Mouse (Mus musculus) MEL (cell line): ENCODE measurements around the gene Hist1h2aa. TPM values are rescaled to one million over a fixed set of nuclear protein-coding genes. Genes with fewer than 3 reads are reported as not detected.

Source experiments
- DNase-seq: peaks from one replicate; pipeline ENCODE4 v3.0.0; 2011; ENCODE audit warnings: low read depth, low spot score
- H3K27ac ChIP-seq: 2 replicates; pipeline ENCODE4 v1.5.1; 2012; ENCODE audit warnings: low read depth, mild to moderate bottlenecking, control low read depth, low read length, moderate library complexity; ENCODE audit not compliant: control insufficient read depth
- H3K27me3 ChIP-seq, 2 experiments: fragments of 150-350 bp in 1 of 2; sonication (generic) in 1 of 2; 2 replicates each; pipeline ENCODE4 v1.6.1; 2012; ENCODE audit warnings: low read length in 2 of 2, mild to moderate bottlenecking in 2 of 2, improper control_type of control experiment in 1 of 2, moderate library complexity in 1 of 2; ENCODE audit not compliant: insufficient read depth in 2 of 2, control insufficient read depth in 1 of 2
- H3K36me3 ChIP-seq, 2 experiments: 2 replicates each; pipeline ENCODE4 v1.6.1; 2012 to 2014; ENCODE audit warnings: low read length in 2 of 2, improper control_type of control experiment in 1 of 2, inconsistent platforms in 1 of 2, mild to moderate bottlenecking in 1 of 2; ENCODE audit not compliant: insufficient read depth in 2 of 2, control insufficient read depth in 1 of 2
- H3K4me1 ChIP-seq, 2 experiments: fragments of 150-350 bp in 1 of 2; sonication (generic) in 1 of 2; 2 replicates each; pipeline ENCODE4 v1.6.1; 2012; ENCODE audit warnings: low read length in 2 of 2, improper control_type of control experiment in 1 of 2, mild to moderate bottlenecking in 1 of 2; ENCODE audit not compliant: insufficient read depth in 2 of 2, control insufficient read depth in 1 of 2
- H3K4me3 ChIP-seq, 2 experiments: fragments of 150-350 bp in 1 of 2; sonication (generic) in 1 of 2; 2 replicates each; pipeline ENCODE4 v1.5.1; 2012; ENCODE audit warnings: low read depth in 2 of 2, low read length in 2 of 2, mild to moderate bottlenecking in 2 of 2, moderate library complexity in 2 of 2, control low read depth in 1 of 2, improper control_type of control experiment in 1 of 2; ENCODE audit not compliant: control insufficient read depth in 1 of 2, insufficient read depth in 1 of 2
- H3K79me2 ChIP-seq: 2 replicates; pipeline ENCODE4 v1.6.1; 2012; ENCODE audit warnings: mild to moderate bottlenecking, low read length, moderate library complexity; ENCODE audit not compliant: control insufficient read depth, poor library complexity, insufficient read depth
- H3K9ac ChIP-seq: 2 replicates; pipeline ENCODE4 v1.6.1; 2012; ENCODE audit warnings: low read depth, mild to moderate bottlenecking, control low read depth, low read length, moderate library complexity; ENCODE audit not compliant: control insufficient read depth, poor library complexity, severe bottlenecking
- H3K9me3 ChIP-seq: fragments of 150-350 bp; sonication (generic); replicated peaks from 2 replicates; pipeline ENCODE4 v1.6.1; 2012; ENCODE audit warnings: mild to moderate bottlenecking, low read length, improper control_type of control experiment, moderate library complexity; ENCODE audit not compliant: insufficient read depth
- CHD1 ChIP-seq: IDR thresholded peaks from 2 replicates; pipeline ENCODE4 v1.6.1; 2012; ENCODE audit warnings: low read depth, mild to moderate bottlenecking, inconsistent platforms, low read length, improper control_type of control experiment
- CTCF ChIP-seq, 3 experiments: IDR thresholded peaks in 2 of 3; conservative IDR thresholded peaks in 1 of 3; 2 replicates each; pipeline ENCODE4 v1.5.1; 2011 to 2012; ENCODE audit warnings: low read length in 3 of 3, low read depth in 2 of 3, mild to moderate bottlenecking in 2 of 3, improper control_type of control experiment in 1 of 3, inconsistent platforms in 1 of 3, mixed read lengths in 1 of 3, moderate library complexity in 1 of 3; ENCODE audit not compliant: control insufficient read depth in 1 of 3, insufficient read depth in 1 of 3, poor library complexity in 1 of 3, severe bottlenecking in 1 of 3
- E2F4 ChIP-seq: IDR thresholded peaks from 2 replicates; pipeline ENCODE4 v1.6.1; 2011; ENCODE audit warnings: low read depth, low read length, improper control_type of control experiment, borderline replicate concordance
- ELF1 ChIP-seq: IDR thresholded peaks from 2 replicates; pipeline ENCODE4 v1.6.1; 2014; ENCODE audit warnings: low read depth, mild to moderate bottlenecking, inconsistent platforms, low read length, improper control_type of control experiment, moderate library complexity
- ETS1 ChIP-seq: IDR thresholded peaks from 2 replicates; pipeline ENCODE4 v1.6.1; 2012; ENCODE audit warnings: low read depth, mild to moderate bottlenecking, inconsistent platforms, low read length, improper control_type of control experiment, moderate library complexity
- GATA1 ChIP-seq: IDR thresholded peaks from 2 replicates; pipeline ENCODE4 v1.6.1; 2011; ENCODE audit warnings: low read depth, low read length, improper control_type of control experiment
- JUND ChIP-seq: IDR thresholded peaks from 2 replicates; pipeline ENCODE4 v1.6.1; 2011; ENCODE audit warnings: low read depth, mild to moderate bottlenecking, improper control_type of control experiment, low read length
- KAT2A ChIP-seq: conservative IDR thresholded peaks from 2 replicates; pipeline ENCODE4 v1.6.1; 2012; ENCODE audit warnings: low read depth, low read length, improper control_type of control experiment, inconsistent platforms
- MAFK ChIP-seq: IDR thresholded peaks from 2 replicates; pipeline ENCODE4 v1.6.1; 2011; ENCODE audit warnings: low read depth, mild to moderate bottlenecking, low read length, improper control_type of control experiment, borderline replicate concordance
- MAX ChIP-seq: IDR thresholded peaks from 2 replicates; pipeline ENCODE4 v1.6.1; 2011; ENCODE audit warnings: low read length, improper control_type of control experiment
- MEF2A ChIP-seq: IDR thresholded peaks from 2 replicates; pipeline ENCODE4 v1.6.1; 2014; ENCODE audit warnings: low read depth, mild to moderate bottlenecking, inconsistent platforms, low read length, improper control_type of control experiment; ENCODE audit not compliant: poor library complexity, insufficient replicate concordance, severe bottlenecking; ENCODE audit errors: extremely low read depth
- NELFE ChIP-seq: IDR thresholded peaks from 2 replicates; pipeline ENCODE4 v1.6.1; 2011; ENCODE audit warnings: low read depth, low read length, improper control_type of control experiment
- NRF1 ChIP-seq: IDR thresholded peaks from 2 replicates; pipeline ENCODE4 v1.6.1; 2014; ENCODE audit warnings: low read depth, mild to moderate bottlenecking, inconsistent platforms, low read length, improper control_type of control experiment, moderate library complexity; ENCODE audit not compliant: poor library complexity, insufficient read depth, severe bottlenecking
- POLR2A ChIP-seq, 2 experiments: IDR thresholded peaks; 2 replicates each; pipeline ENCODE4 v1.6.1; 2011 to 2012; ENCODE audit warnings: low read length in 2 of 2, mild to moderate bottlenecking in 2 of 2, control low read depth in 1 of 2, improper control_type of control experiment in 1 of 2, low read depth in 1 of 2, moderate library complexity in 1 of 2; ENCODE audit not compliant: control insufficient read depth in 1 of 2, insufficient read depth in 1 of 2, poor library complexity in 1 of 2
- RAD21 ChIP-seq: IDR thresholded peaks from 2 replicates; pipeline ENCODE4 v1.6.1; 2011; ENCODE audit warnings: mild to moderate bottlenecking, low read depth, low read length, improper control_type of control experiment
- TAL1 ChIP-seq: IDR thresholded peaks from 2 replicates; pipeline ENCODE4 v1.6.1; 2012; ENCODE audit warnings: mild to moderate bottlenecking, inconsistent platforms, low read length, moderate library complexity, mixed read lengths
- TBP ChIP-seq: IDR thresholded peaks from 2 replicates; pipeline ENCODE4 v1.8.0; 2011; ENCODE audit warnings: low read depth, low read length, improper control_type of control experiment
- UBTF ChIP-seq: IDR thresholded peaks from 2 replicates; pipeline ENCODE4 v1.6.1; 2012; ENCODE audit warnings: low read depth, mild to moderate bottlenecking, inconsistent platforms, low read length, improper control_type of control experiment, moderate library complexity, borderline replicate concordance; ENCODE audit not compliant: insufficient read depth
- ZNF384 ChIP-seq: IDR thresholded peaks from 2 replicates; pipeline ENCODE4 v1.6.1; 2012; ENCODE audit warnings: low read depth, mild to moderate bottlenecking, inconsistent platforms, low read length, improper control_type of control experiment
- polyA plus RNA-seq, 2 experiments: library from polyadenylated mRNA; stranded (reverse) in 1 of 2; unstranded in 1 of 2; fragments of >175 nt in 1 of 2; fragments of >200 nt in 1 of 2; gene quantifications; 2 replicates each; pipeline versions ENCODE4 v1.2.1 to v1.2.4; 2012; ENCODE audit warnings: low replicate concordance in 2 of 2, low read depth in 1 of 2; ENCODE audit not compliant: insufficient read length in 2 of 2, insufficient read depth in 1 of 2, missing spikeins in 1 of 2
- total RNA-seq: library from RNA; depleted of rRNA; stranded (reverse); fragments of 300-350 nt; gene quantifications from 2 replicates; pipeline ENCODE4 v1.2.3, GENCODE M21; 2012

Gene Hist1h2aa
- total and polyA plus RNA-seq, 3 experiments, result 1.6 TPM; not detected in 2

GRCm38 (mm10) chr13:23885540-23885939 is 48.7 kb upstream of the Hist1h2aa start (continued):
- no peak for TF ChIP-seq POLR2A (IDR thresholded peaks at IDR 0.05; ENCODE audit: control insufficient read depth in 1 of 2, insufficient read depth in 1 of 2, low read depth in 1 of 2, low read length in 2 of 2, poor library complexity in 1 of 2)
- TF ChIP-seq UBTF, result no peak
- no peak for TF ChIP-seq CHD1
- TF ChIP-seq ELF1, result peak; percentile 64; the same call in 1 of the 2 replicates
- peak; percentile 46 for TF ChIP-seq RAD21
- TF ChIP-seq GATA1, result peak; percentile 43; the same call in 1 of the 2 replicates
- TF ChIP-seq MAFK, result no peak
- TF ChIP-seq MEF2A, result no peak
- no peak for TF ChIP-seq KAT2A
- TF ChIP-seq NRF1, result no peak

DNA sequence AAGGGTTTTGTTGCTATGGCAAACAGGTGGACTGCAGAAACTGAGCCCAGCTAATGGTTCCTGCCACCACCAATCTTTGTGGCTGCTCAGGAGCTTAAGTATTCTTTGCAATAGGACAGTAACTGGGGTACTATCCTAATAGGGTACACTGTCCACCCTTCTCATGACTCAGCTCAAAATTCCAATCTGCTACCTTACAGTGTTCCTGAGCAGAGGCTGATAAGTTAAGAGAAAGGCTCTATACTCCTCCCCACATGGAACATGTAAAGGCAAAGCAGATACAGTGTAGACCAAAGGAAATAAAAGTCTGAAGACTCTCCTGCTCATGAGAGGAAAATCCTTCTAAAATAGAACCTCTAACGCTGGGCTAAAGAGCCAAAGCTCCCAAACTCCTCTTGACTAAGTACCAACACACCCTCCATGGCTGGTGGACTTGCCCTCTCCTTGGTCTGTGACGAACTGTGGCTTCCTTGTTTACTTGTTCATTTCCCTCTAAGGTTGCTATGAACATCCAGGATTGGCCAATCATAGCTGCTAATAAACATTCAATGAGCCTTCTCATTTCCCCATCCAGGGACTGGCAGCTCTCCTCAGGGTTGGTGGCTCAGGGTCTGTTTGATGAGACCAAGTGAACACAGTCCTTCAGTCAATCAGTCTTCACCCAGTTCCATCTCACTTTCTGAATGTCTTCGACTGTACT is 47.1 kb upstream of the Hist1h2aa start:
- H3K36me3 ChIP-seq, result peaks cover 0 to 2% of the 10 kb centered on the region in 2 experiments; a peak in 2 of 4 replicates
- peaks cover 0 to 2% of the 10 kb centered on the region in 2 experiments; a peak in 1 of 4 replicates for H3K4me1 ChIP-seq
- no peak overlapping the region for H3K4me3 ChIP-seq
- H3K79me2 ChIP-seq, result no peaks in the 10 kb centered on the region
- H3K27me3 ChIP-seq, result peaks cover 0 to 2% of the 10 kb centered on the region in 2 experiments; a peak in 1 of 4 replicates
- no peak for DNase-seq
- no peak overlapping the region for H3K27ac ChIP-seq
- H3K9ac ChIP-seq, result no peak overlapping the region
- no peaks in the 10 kb centered on the region for H3K9me3 ChIP-seq
- TF ChIP-seq GATA1 (no peak), ZNF384 (no peak), E2F4 (no peak), TBP (no peak), KAT2A (no peak), ETS1 (no peak), RAD21 (no peak), CTCF (IDR thresholded peaks at IDR 0.05 in 2 of 3, conservative IDR thresholded peaks at IDR 0.05 in 1 of 3; ENCODE audit: control insufficient read depth in 1 of 3, insufficient read depth in 1 of 3, low read depth in 2 of 3, low read length in 3 of 3, poor library complexity in 1 of 3, severe bottlenecking in 1 of 3) (no peak), NELFE (no peak), MAX (no peak), JUND (no peak), NRF1 (no peak), TAL1 (no peak)
- TF ChIP-seq, all 39 proteins: peak for 0
